Mouse (Mus musculus): ENCODE data around the gene Tatdn3. TPM values are rescaled to one million over a fixed set of nuclear protein-coding genes. Genes with fewer than 3 reads are reported as not detected.

The Tatdn3 gene
- total RNA-seq (2012; rRNA removed): 12.9 TPM in 2 replicates
- total RNA-seq (2014; rRNA removed): 17.2 and 17.3 TPM in 2 replicates
- polyA plus RNA-seq (2012; ENCODE audit: insufficient read length, low read depth): 11.3 and 12.7 TPM in 2 replicates

- Histone ChIP-seq H3K4me3 (replicated peaks in 1 of 3; ENCODE audit: low read depth in 2 of 3, low read length in 2 of 3, poor library complexity in 1 of 3) (peak within 1 kb of the TSS; percentile 93 to 99 (median 97)), H3K79me2 (replicated peaks; ENCODE audit: control insufficient read depth, extremely low read depth, insufficient read depth, poor library complexity, severe bottlenecking) (peaks cover 33% of the 10 kb centered on the region), H3K4me1 (ENCODE audit: control insufficient read depth in 1 of 2, insufficient read depth in 2 of 2) (peaks cover 9 to 38% of the 10 kb centered on the region in 2 experiments), H3K36me3 (replicated peaks in 1 of 2; ENCODE audit: control insufficient read depth in 1 of 2, insufficient read depth in 1 of 2, low read length in 1 of 2) (peaks cover 28 to 46% of the 10 kb centered on the region in 2 experiments), H3K27ac (ENCODE audit: insufficient read depth, low read depth) (peak within 1 kb of the TSS; percentile 58), H3K9ac (ENCODE audit: insufficient read depth, low read depth) (peak within 1 kb of the TSS; percentile 86), H3K9me3 (replicated peaks; ENCODE audit: low read length) (no peaks in the 10 kb centered on the region), H3K4me2 (ENCODE audit: insufficient read depth, low read depth, poor library complexity, severe bottlenecking) (peak within 1 kb of the TSS; percentile 96), H3K27me3 (replicated peaks) (no peaks in the 10 kb centered on the region)
- dilution Hi-C loops (cut with MboI; ENCODE audit: extremely low pct_ligation_motif_present, extremely low pct_unique_long_range_greater_than_20kb, low sequenced_read_pairs): no loop called here
- in situ Hi-C loops (cut with MboI; ENCODE audit: low pct_ligation_motif_present, low pct_unique_long_range_greater_than_20kb, low sequenced_read_pairs): no loop called here
- peak; percentile 65 for TF ChIP-seq NRF1 (IDR thresholded peaks at IDR 0.05; ENCODE audit: low read depth, low read length)
- TF ChIP-seq NELFE (IDR thresholded peaks at IDR 0.05; ENCODE audit: low read depth, low read length): peak; percentile 85
- peak; percentile 72; the same call in 1 of the 2 replicates for TF ChIP-seq CHD1 (IDR thresholded peaks at IDR 0.05; ENCODE audit: low read depth, low read length)
- TF ChIP-seq RCOR1 (conservative IDR thresholded peaks at IDR 0.05; ENCODE audit: low read depth, low read length): peak; percentile 33; the same call in 1 of the 2 replicates
- TF ChIP-seq ETS1 (conservative IDR thresholded peaks at IDR 0.05; ENCODE audit: low read depth, low read length): no peak
- no peak for TF ChIP-seq ZC3H11A (IDR thresholded peaks at IDR 0.05; ENCODE audit: low read depth, low read length)
- peak; percentile 91 for TF ChIP-seq TBP (conservative IDR thresholded peaks at IDR 0.05; ENCODE audit: low read depth, low read length)
- TF ChIP-seq MAX (IDR thresholded peaks at IDR 0.05; ENCODE audit: low read length): peak; percentile 71; the same call in 1 of the 2 replicates
- TF ChIP-seq CHD2 (IDR thresholded peaks at IDR 0.05; ENCODE audit: low read length): peak; percentile 57; the same call in 1 of the 2 replicates
- peak; percentile 61; the same call in 1 of the 2 replicates for TF ChIP-seq POLR2AphosphoS2 (IDR thresholded peaks at IDR 0.05; ENCODE audit: low read depth, low read length)
- peak; percentile 98 for TF ChIP-seq E2F4 (IDR thresholded peaks at IDR 0.05; ENCODE audit: insufficient replicate concordance, low read depth, low read length)
- TF ChIP-seq TCF12 (IDR thresholded peaks at IDR 0.05; ENCODE audit: low read depth, low read length): peak; percentile 99
- no peak for TF ChIP-seq CTCF (conservative IDR thresholded peaks at IDR 0.05 in 1 of 2, IDR thresholded peaks at IDR 0.05 in 1 of 2; ENCODE audit: low read depth in 2 of 2, low read length in 2 of 2)
- 0 out of 2 replicates have a peak, but pooled peaks have one; percentile 10 for TF ChIP-seq ZNF384 (IDR thresholded peaks at IDR 0.05; ENCODE audit: low read depth, low read length)
- TF ChIP-seq ZKSCAN1 (IDR thresholded peaks at IDR 0.05; ENCODE audit: borderline replicate concordance, low read depth, low read length): no peak
- TF ChIP-seq UBTF (IDR thresholded peaks at IDR 0.05; ENCODE audit: low read depth, low read length): peak; percentile 97
- no peak for TF ChIP-seq USF2 (conservative IDR thresholded peaks at IDR 0.05; ENCODE audit: low read depth, low read length)
- TF ChIP-seq MEF2A (IDR thresholded peaks at IDR 0.05; ENCODE audit: borderline replicate concordance, low read depth, low read length): peak; percentile 82
- TF ChIP-seq ELF1 (IDR thresholded peaks at IDR 0.05; ENCODE audit: low read depth, low read length): peak; percentile 80
- no peak for TF ChIP-seq JUN (IDR thresholded peaks at IDR 0.05; ENCODE audit: insufficient read depth, low read depth, low read length)
- no peak for TF ChIP-seq EP300 (IDR thresholded peaks at IDR 0.05; ENCODE audit: low read length)
- no peak; the same call in 1 of the 2 replicates for TF ChIP-seq RAD21 (IDR thresholded peaks at IDR 0.05; ENCODE audit: low read depth, low read length)
- TF ChIP-seq HCFC1 (IDR thresholded peaks at IDR 0.05; ENCODE audit: low read depth, low read length): peak; percentile 94
- TF ChIP-seq SIN3A (IDR thresholded peaks at IDR 0.05; ENCODE audit: low read length): peak; percentile 97
- peak; percentile 95 for TF ChIP-seq MXI1 (IDR thresholded peaks at IDR 0.05; ENCODE audit: low read depth, low read length)
- TF ChIP-seq GABPA (IDR thresholded peaks at IDR 0.05; ENCODE audit: insufficient replicate concordance, low read depth, low read length): peak; percentile 19; the same call in 1 of the 2 replicates
- peak; percentile 59 for TF ChIP-seq ZMIZ1 (IDR thresholded peaks at IDR 0.05; ENCODE audit: low read depth, low read length)
- no peak for TF ChIP-seq SMC3 (IDR thresholded peaks at IDR 0.05; ENCODE audit: low read depth, low read length)
- TF ChIP-seq POLR2A (IDR thresholded peaks at IDR 0.05; ENCODE audit: low read depth, low read length): peak; percentile 88
- peak; percentile 78 for TF ChIP-seq MAZ (IDR thresholded peaks at IDR 0.05; ENCODE audit: low read depth, low read length)
- TF ChIP-seq PAX5 (IDR thresholded peaks at IDR 0.05; ENCODE audit: low read length): no peak
- TF ChIP-seq MYC (IDR thresholded peaks at IDR 0.05; ENCODE audit: low read depth, low read length): peak; percentile 62
- TF ChIP-seq BHLHE40 (IDR thresholded peaks at IDR 0.05; ENCODE audit: low read depth, low read length): no peak; the same call in 1 of the 2 replicates
- TF ChIP-seq MAFK (IDR thresholded peaks at IDR 0.05; ENCODE audit: insufficient replicate concordance, low read length): no peak
- TF ChIP-seq USF1 (IDR thresholded peaks at IDR 0.05; ENCODE audit: low read depth, low read length): no peak
- TF ChIP-seq JUND (conservative IDR thresholded peaks at IDR 0.05; ENCODE audit: low read depth, low read length): no peak
- TF ChIP-seq KAT2A (IDR thresholded peaks at IDR 0.05; ENCODE audit: insufficient replicate concordance, low read length): peak; percentile 93
- TF ChIP-seq IRF4 (IDR thresholded peaks at IDR 0.05; ENCODE audit: low read depth, low read length): peak; percentile 87
- peak; percentile 86 for DNase-seq (ENCODE audit: extremely low read depth)
Measured at GRCm38 (mm10) chr1:191062781-191063485, at the start of gene Tatdn3, which contains the start of gene Nsl1. Gene Tatdn3, minus strand, starts transcription at chr1:191062932. Gene Nsl1, plus strand, starts transcription at chr1:191063012.
